Mouse (Mus musculus): ENCODE data around the gene Pla2g10.
A peak's percentile ranks its signal among the peaks of the same experiment; 100 is the strongest.

DNA sequence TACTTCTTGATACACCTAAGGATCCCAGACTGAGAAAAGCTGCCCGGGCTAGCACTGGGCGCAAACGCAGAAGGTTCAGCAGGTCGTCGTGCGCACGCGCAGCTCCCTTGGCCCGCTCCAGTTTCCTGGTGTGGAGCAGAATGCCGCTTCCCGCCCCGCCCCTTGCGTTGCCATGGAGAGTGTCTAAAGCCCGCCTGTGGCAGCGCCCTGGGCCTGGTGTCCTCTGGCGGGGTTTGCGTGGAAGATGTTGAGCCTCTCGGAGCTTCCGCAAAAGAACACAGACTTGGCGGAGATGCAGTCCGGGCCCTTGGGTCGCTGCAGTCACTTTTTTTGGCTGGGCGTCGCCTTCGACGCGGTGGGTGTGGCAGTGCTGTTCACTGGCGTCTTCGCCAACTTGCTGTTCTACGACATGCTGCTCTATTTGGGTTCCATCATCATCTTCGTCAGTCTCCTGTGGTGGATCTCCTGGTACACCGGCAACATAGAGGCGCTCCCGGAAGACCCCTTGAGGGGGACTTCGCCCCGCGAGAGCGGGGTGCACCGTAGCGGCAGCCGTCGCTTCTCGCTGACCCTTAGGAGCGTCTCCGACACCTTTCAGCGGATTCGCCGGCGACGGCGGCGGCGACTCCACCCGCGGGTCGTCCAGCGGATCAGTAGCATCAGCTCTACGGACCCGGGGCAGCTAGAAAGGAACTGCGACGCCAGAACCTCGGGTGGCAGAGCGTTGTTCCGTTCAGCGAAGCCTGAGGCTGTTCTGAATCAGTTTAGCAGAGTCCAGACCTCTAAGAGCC is 23.8 kb upstream of the Pla2g10 start:
- TF ChIP-seq POLR2A (IDR thresholded peaks at IDR 0.05; ENCODE audit: borderline replicate concordance, control insufficient read depth, low read depth, low read length) = peak; percentile 13; the same call in 1 of the 2 replicates
- no peak for TF ChIP-seq CTCF (IDR thresholded peaks at IDR 0.05; ENCODE audit: control insufficient read depth, insufficient read depth, low read length)
